Mouse (Mus musculus) embryonic fibroblast, embryonic 13.5 days (primary cell): ENCODE results near the gene Fbxl4.

ENCODE experiments used
- CTCF ChIP-seq: IDR thresholded peaks from 2 replicates; pipeline ENCODE4 v1.5.1; 2011; ENCODE audit warnings: mild to moderate bottlenecking, control low read depth, low read length, moderate library complexity, borderline replicate concordance; ENCODE audit not compliant: insufficient read depth
- POLR2A ChIP-seq: IDR thresholded peaks from 2 replicates; pipeline ENCODE4 v1.6.1; 2011; ENCODE audit warnings: low read depth, mild to moderate bottlenecking, control low read depth, low read length, moderate library complexity

- no peak for TF ChIP-seq POLR2A
- no peak for TF ChIP-seq CTCF
These were observed 122.9 kb downstream of the Fbxl4 start for GRCm38 (mm10) chr4:22480091-22480857.
